Mouse (Mus musculus) brain, embryonic 14.5 days (tissue): ENCODE measurements at regions not wholly inside any gene's neighbourhood (a gene's known extent, or its start where the extent isn't known, plus 50 kb on each side); places are given as distances from the start of the nearest gene placed in this dataset.

Experiments
- CTCF ChIP-seq: fragments of 200-500 bp; IDR thresholded peaks from 2 replicates; pipeline ENCODE4 v1.5.1; 2012; ENCODE audit warnings: inconsistent platforms, mild to moderate bottlenecking, moderate library complexity, borderline replicate concordance; ENCODE audit not compliant: insufficient read depth, insufficient read length; ENCODE audit errors: extremely low read depth
- POLR2A ChIP-seq: fragments of 200-500 bp; IDR thresholded peaks from 2 replicates; pipeline ENCODE4 v1.6.1; 2012; ENCODE audit warnings: mild to moderate bottlenecking, inconsistent platforms, borderline replicate concordance; ENCODE audit not compliant: poor library complexity, insufficient read depth, insufficient read length, severe bottlenecking; ENCODE audit errors: extremely low read depth

DNA sequence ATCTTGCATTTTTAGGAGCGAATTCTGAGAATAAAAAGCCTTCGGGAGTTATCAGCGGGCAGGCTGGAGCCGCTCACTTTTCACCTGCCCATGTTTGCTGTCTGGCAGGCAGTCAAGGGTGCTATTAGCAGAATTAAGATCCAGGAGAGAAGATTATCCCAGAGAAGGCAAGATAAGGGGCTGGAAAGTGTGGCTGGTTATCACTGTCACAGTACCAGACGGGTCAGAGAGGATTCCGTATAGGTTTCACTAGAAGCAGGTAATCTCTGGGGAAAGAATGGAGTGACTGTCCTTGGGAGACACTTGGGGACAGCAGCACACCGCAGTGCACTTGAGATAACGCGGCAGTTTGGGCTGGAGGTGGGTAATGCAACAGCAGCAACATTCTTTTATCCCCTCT, 147.8 kb upstream of the Cdkn3 start:
- no peak for TF ChIP-seq CTCF
- TF ChIP-seq POLR2A: no peak
